Mouse (Mus musculus): Measurements from ENCODE around the gene Ptprm.

DNA sequence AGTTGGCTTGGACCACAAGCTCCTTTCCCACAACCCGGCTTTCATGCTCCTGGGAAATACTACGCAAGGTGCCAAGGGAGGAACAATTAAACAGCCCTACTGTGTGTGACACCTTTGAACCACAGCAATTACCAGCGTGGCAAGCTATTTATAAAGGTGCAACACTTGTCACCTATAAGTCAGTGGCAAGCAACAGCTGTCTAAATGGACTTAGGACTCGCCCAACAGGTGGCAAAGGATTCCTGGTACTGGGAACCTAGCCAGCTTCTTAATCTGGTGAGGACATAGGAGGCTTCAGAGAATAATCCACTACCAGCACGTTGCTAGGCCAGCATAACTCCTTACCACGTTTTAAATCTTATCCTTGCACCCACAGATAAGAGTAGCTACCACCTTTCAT, 315.7 kb downstream of the Ptprm start:
- no peak for TF ChIP-seq CTCF (IDR thresholded peaks at IDR 0.05; ENCODE audit: insufficient read depth, low read depth, low read length)
- no peak for TF ChIP-seq POLR2A (IDR thresholded peaks at IDR 0.05; ENCODE audit: insufficient read depth, low read depth, low read length)
